Mouse (Mus musculus) heart, adult 11 months (tissue): Measurements from ENCODE around the gene Gm10406.
"Not testable (repeated sequence)": the region's sequence is repeated elsewhere in the genome, so short reads cannot be mapped to it uniquely, and the experiment has no call there.

Source experiments
- DNase-seq: peaks from one replicate; pipeline ENCODE4 v3.0.0; 2022

Gene Gm10406

GRCm38 (mm10) chr14:7026781-7027749 is at the start of gene Gm10406:
Gene Gm10406, minus strand, starts transcription at chr14:7027449.
- peak; percentile 98 for DNase-seq

DNA sequence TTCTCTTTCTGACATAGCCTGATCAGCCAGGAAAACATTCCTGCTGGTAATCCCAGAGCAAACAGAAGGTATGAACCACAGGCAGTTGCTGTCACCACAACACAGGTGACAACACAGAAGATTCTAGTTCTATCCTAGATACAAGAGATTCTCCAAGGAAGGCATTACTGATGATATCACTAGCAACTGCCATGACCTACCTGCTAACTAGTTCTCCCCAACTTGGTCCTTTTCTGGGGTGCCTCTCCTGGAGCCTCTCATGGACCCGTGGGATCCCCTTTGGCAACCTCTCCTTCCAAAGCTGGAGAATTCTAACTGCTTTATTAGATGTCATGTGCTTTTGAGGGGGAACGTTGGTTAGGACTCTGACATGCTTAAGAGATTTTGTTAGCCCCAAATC is 17.6 kb upstream of the Gm10406 start, which contains the start of gene Gm3685:
Gm3685 (minus strand) TSS at position 101 of the 400 bp plus-strand sequence.
- not testable (repeated sequence) for DNase-seq

DNA sequence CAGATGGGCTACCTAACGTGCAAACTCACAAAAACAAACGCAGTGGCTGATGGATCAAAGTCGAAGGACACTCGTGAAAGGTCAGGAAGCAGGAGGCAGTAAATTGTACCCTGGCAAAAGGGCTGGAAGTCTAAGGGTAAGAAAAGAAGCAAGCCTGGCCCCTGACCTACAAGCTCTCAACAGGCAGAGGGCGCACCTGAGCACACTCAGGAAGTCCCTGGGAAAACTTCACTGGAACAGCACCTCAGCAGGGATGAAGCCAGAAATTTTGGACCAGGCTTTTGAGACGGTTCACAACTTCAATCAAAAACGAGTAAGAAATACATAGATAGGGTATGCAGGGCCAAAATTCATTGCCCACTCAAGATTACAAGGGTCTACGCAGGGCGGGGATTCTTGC is 975 bp downstream of the Gm10406 start:
- peak; percentile 74 for DNase-seq

DNA sequence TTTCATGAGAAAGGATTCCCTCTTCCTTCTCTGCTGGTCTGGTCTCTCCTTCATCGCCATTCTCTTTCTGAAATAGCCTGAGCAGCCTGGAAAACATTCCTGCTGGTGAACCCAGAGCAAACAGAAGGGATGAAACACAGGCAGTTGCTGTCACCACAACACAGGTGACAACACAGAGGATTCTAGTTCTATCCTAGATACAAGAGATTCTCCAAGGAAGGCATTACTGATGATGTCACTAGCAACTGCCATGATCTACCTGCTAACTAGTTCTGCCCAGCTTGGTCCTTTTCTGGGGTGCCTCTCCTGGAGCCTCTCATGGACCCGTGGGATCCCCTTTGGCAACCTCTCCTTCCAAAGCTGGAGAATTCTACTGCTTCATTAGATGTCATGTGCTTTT is 53.5 kb downstream of the Gm10406 start, which contains the start of gene Gm6356:
Gm6356 (minus strand) TSS at position 101 of the 400 bp plus-strand sequence.
- DNase-seq, result not testable (repeated sequence)
